Mouse (Mus musculus): ENCODE measurements around the gene Oprd1. TPM values are rescaled to one million over a fixed set of nuclear protein-coding genes. Genes with fewer than 3 reads are reported as not detected.
A peak's percentile ranks its signal among the peaks of the same experiment; 100 is the strongest.

Oprd1 gene
- polyA plus RNA-seq, 1 experiment: 0.09 TPM

DNA sequence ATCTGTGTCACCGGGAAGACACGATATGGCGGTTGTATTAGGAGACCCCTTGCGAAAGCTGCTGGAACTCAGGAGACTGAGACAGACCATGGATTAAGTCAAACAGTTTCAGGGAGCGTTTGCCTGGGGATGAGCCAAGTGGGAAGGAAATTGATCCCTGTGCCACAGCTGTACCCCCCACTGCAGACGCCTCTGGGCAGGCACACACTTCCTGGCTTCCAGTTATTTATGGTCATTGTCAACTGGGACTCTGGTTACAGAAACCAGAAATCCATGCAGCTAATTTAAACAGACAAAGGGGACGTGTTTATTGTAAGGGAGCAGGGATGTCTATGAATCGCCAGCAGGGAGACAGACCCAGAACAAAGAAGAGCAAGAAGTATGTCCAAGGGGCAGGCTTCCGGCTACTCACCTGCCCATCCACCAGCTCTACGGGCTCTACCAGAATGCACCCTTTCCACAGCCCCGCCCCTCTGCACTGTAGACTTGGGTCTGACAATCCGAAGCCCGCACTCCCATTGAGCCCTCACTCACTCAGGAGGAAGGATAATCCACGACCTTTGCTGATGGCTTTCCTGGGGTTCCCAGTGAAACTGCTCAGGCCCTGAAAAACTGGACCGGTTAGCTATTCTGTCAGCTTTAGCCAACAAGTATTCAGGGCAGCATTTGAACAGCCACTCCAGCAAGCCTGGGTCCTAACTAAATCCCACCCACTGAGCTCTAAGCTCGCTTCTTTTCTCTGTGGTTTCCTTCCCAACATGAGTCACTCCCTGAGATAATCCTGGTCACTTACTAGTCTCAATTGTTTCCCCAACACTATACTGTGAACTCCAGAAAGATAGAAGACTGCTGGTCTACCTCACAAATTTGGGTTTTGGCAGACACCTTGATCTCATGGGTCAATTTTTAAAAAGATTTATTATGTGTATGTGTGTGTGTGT, 22.3 kb upstream of the Oprd1 start:
- no peaks in the 10 kb centered on the region for H3K79me2 ChIP-seq (ENCODE audit: control insufficient read depth, insufficient read depth)
- H3K36me3 ChIP-seq (ENCODE audit: control insufficient read depth, insufficient read depth): no peaks in the 10 kb centered on the region
- no peak overlapping the region for H3ac ChIP-seq (ENCODE audit: control insufficient read depth, insufficient read length, low read depth)
- no peak overlapping the region for H3K4me3 ChIP-seq (ENCODE audit: insufficient read depth, poor library complexity, severe bottlenecking)
- H3K27me3 ChIP-seq (ENCODE audit: control insufficient read depth, insufficient read depth, insufficient read length): no peaks in the 10 kb centered on the region
- no peaks in the 10 kb centered on the region for H3K79me3 ChIP-seq (ENCODE audit: low read depth)
- TF ChIP-seq FOSL1 (IDR thresholded peaks at IDR 0.05; ENCODE audit: insufficient read depth, low read length, poor library complexity, severe bottlenecking): peak; percentile 33
- no peak for TF ChIP-seq USF1 (IDR thresholded peaks at IDR 0.05; ENCODE audit: low read depth)
- peak; percentile 37 for TF ChIP-seq MYOD1 (IDR thresholded peaks at IDR 0.05; ENCODE audit: control insufficient read depth, insufficient read length, low read depth)

GRCm38 (mm10) chr4:132165691-132166090, 21.4 kb upstream of the Oprd1 start:
- no peaks in the 10 kb centered on the region for H3K36me3 ChIP-seq (ENCODE audit: control insufficient read depth, insufficient read depth)
- H3ac ChIP-seq (ENCODE audit: control insufficient read depth, insufficient read length, low read depth): no peak overlapping the region
- TF ChIP-seq FOSL1 (IDR thresholded peaks at IDR 0.05; ENCODE audit: insufficient read depth, low read length, poor library complexity, severe bottlenecking) (no peak), CTCF (IDR thresholded peaks at IDR 0.05; ENCODE audit: control insufficient read depth, insufficient read depth, insufficient read length) (no peak), MYOD1 (IDR thresholded peaks at IDR 0.05; ENCODE audit: control insufficient read depth, insufficient read length, low read depth) (no peak), MYOG (IDR thresholded peaks at IDR 0.05; ENCODE audit: control insufficient read depth, extremely low read depth, insufficient read length) (no peak), CEBPB (IDR thresholded peaks at IDR 0.05; ENCODE audit: low read depth) (no peak), USF1 (IDR thresholded peaks at IDR 0.05; ENCODE audit: low read depth) (no peak), MAX (IDR thresholded peaks at IDR 0.05) (no peak)
- no peaks in the 10 kb centered on the region for H3K79me3 ChIP-seq (ENCODE audit: low read depth)
- no peaks in the 10 kb centered on the region for H3K79me2 ChIP-seq (ENCODE audit: control insufficient read depth, insufficient read depth)
- H3K27me3 ChIP-seq (ENCODE audit: control insufficient read depth, insufficient read depth, insufficient read length): no peaks in the 10 kb centered on the region
- no peak overlapping the region for H3K4me3 ChIP-seq (ENCODE audit: insufficient read depth, poor library complexity, severe bottlenecking)

- Histone ChIP-seq H3K36me3 (ENCODE audit: control insufficient read depth, insufficient read depth) (no peaks in the 10 kb centered on the region), H3K4me3 (ENCODE audit: insufficient read depth, poor library complexity, severe bottlenecking) (no peak overlapping the region), H3K79me3 (ENCODE audit: low read depth) (no peaks in the 10 kb centered on the region), H3ac (ENCODE audit: control insufficient read depth, insufficient read length, low read depth) (no peak overlapping the region), H3K79me2 (ENCODE audit: control insufficient read depth, insufficient read depth) (no peaks in the 10 kb centered on the region), H3K27me3 (ENCODE audit: control insufficient read depth, insufficient read depth, insufficient read length) (no peaks in the 10 kb centered on the region)
- TF ChIP-seq USF1 (IDR thresholded peaks at IDR 0.05; ENCODE audit: low read depth) (no peak), MYOD1 (IDR thresholded peaks at IDR 0.05; ENCODE audit: control insufficient read depth, insufficient read length, low read depth) (no peak)
These were observed 12.8 kb upstream of the Oprd1 start for GRCm38 (mm10) chr4:132156941-132157622.

- Histone ChIP-seq H3K4me3 (ENCODE audit: insufficient read depth, poor library complexity, severe bottlenecking) (no peak overlapping the region), H3ac (ENCODE audit: control insufficient read depth, insufficient read length, low read depth) (no peak overlapping the region)
These were observed 10.8 kb upstream of the Oprd1 start for GRCm38 (mm10) chr4:132154877-132155670.

GRCm38 (mm10) chr4:132151673-132152072, 7.4 kb upstream of the Oprd1 start:
- Histone ChIP-seq H3K36me3 (ENCODE audit: control insufficient read depth, insufficient read depth) (no peaks in the 10 kb centered on the region), H3K27me3 (ENCODE audit: control insufficient read depth, insufficient read depth, insufficient read length) (no peaks in the 10 kb centered on the region)
- no peak for TF ChIP-seq MYOG (IDR thresholded peaks at IDR 0.05; ENCODE audit: control insufficient read depth, extremely low read depth, insufficient read length)
- no peak for TF ChIP-seq MYOD1 (IDR thresholded peaks at IDR 0.05; ENCODE audit: control insufficient read depth, insufficient read length, low read depth)
- no peak for TF ChIP-seq FOSL1 (IDR thresholded peaks at IDR 0.05; ENCODE audit: insufficient read depth, low read length, poor library complexity, severe bottlenecking)
- no peak for TF ChIP-seq CEBPB (IDR thresholded peaks at IDR 0.05; ENCODE audit: low read depth)
- TF ChIP-seq MAX (IDR thresholded peaks at IDR 0.05): no peak
- TF ChIP-seq CTCF (IDR thresholded peaks at IDR 0.05; ENCODE audit: control insufficient read depth, insufficient read depth, insufficient read length): no peak
- TF ChIP-seq USF1 (IDR thresholded peaks at IDR 0.05; ENCODE audit: low read depth): no peak

More at GRCm38 (mm10) chr4:132154877-132155670, 10.8 kb upstream of the Oprd1 start:
- TF ChIP-seq MYOG (IDR thresholded peaks at IDR 0.05; ENCODE audit: control insufficient read depth, extremely low read depth, insufficient read length) (no peak), MYOD1 (IDR thresholded peaks at IDR 0.05; ENCODE audit: control insufficient read depth, insufficient read length, low read depth) (peak; percentile 12)
- Histone ChIP-seq H3K27me3 (ENCODE audit: control insufficient read depth, insufficient read depth, insufficient read length) (no peaks in the 10 kb centered on the region), H3K79me2 (ENCODE audit: control insufficient read depth, insufficient read depth) (no peaks in the 10 kb centered on the region), H3K36me3 (ENCODE audit: control insufficient read depth, insufficient read depth) (no peaks in the 10 kb centered on the region), H3K79me3 (ENCODE audit: low read depth) (no peaks in the 10 kb centered on the region)

More at GRCm38 (mm10) chr4:132151673-132152072, 7.4 kb upstream of the Oprd1 start:
- Histone ChIP-seq H3K79me2 (ENCODE audit: control insufficient read depth, insufficient read depth) (no peaks in the 10 kb centered on the region), H3K4me3 (ENCODE audit: insufficient read depth, poor library complexity, severe bottlenecking) (no peak overlapping the region), H3K79me3 (ENCODE audit: low read depth) (no peaks in the 10 kb centered on the region), H3ac (ENCODE audit: control insufficient read depth, insufficient read length, low read depth) (no peak overlapping the region)
